ENCODE assay signal across 28 mouse cellular contexts in the genomic region with DNA sequence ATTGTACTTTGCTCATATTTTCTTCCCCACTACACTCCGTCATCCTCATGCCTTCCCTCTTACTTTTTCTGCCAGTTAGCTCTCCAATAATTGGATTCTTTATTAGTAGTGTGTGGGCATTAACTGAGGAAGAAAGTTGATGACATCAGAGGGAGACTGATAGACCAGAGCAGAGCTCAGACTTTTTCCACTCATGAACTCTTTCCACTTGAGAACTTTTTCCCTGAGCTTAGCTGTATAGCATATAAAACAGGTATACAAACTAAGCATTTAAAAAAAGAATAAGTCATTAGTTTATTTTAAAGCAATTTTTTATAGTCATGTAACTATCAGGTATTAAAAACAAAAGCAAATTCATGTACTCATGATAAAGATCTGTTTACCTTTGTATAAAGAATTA.
"Had no signal": no experiment of that assay in that cellular context is flagged by ENCODE, and none has a peak within 500 bp of the region (broad histone marks: within the 10 kb centered on the region; RNA-seq: fewer than 3 reads in every experiment).

No protein-coding gene starts in this region.

- H3K9ac ChIP-seq: embryonic facial prominence, embryonic 12.5 days; embryonic facial prominence, embryonic 13.5 days; embryonic facial prominence, embryonic 15.5 days; forebrain, embryonic 12.5 days; forebrain, embryonic 13.5 days; forebrain, embryonic 15.5 days; forebrain, postnatal 0 days had no signal

- H3K36me3 ChIP-seq: embryonic facial prominence, embryonic 15.5 days; forebrain, embryonic 15.5 days had no signal

- H3K27me3 ChIP-seq: embryonic facial prominence, embryonic 12.5 days; embryonic facial prominence, embryonic 13.5 days; embryonic facial prominence, embryonic 15.5 days; forebrain, embryonic 12.5 days; forebrain, embryonic 13.5 days; forebrain, embryonic 15.5 days had no signal

- H3K9me3 ChIP-seq: embryonic facial prominence, embryonic 10.5 days; embryonic facial prominence, embryonic 12.5 days; embryonic facial prominence, embryonic 13.5 days; embryonic facial prominence, embryonic 15.5 days; forebrain, embryonic 10.5 days; forebrain, embryonic 12.5 days; forebrain, embryonic 13.5 days; forebrain, embryonic 15.5 days had no signal

- ATAC-seq: forebrain, embryonic 13.5 days; forebrain, embryonic 14.5 days; forebrain, embryonic 15.5 days; forebrain, embryonic 16.5 days; forebrain, postnatal 0 days had no signal

- H3K4me2 ChIP-seq: embryonic facial prominence, embryonic 12.5 days; embryonic facial prominence, embryonic 13.5 days; embryonic facial prominence, embryonic 15.5 days; forebrain, embryonic 12.5 days; forebrain, embryonic 13.5 days; forebrain, embryonic 15.5 days had no signal

- H3K4me3 ChIP-seq: embryonic facial prominence, embryonic 10.5 days; embryonic facial prominence, embryonic 12.5 days; embryonic facial prominence, embryonic 13.5 days; embryonic facial prominence, embryonic 15.5 days; erythroblast, embryonic 14.5 days; forebrain, embryonic 10.5 days; forebrain, embryonic 12.5 days; forebrain, embryonic 13.5 days; forebrain, embryonic 15.5 days; gastrocnemius, adult 2 months; heart, adult 2 months had no signal

- DNase-seq: cerebellum, adult 8-10 months; cerebellum, adult 9-10 months; cerebellum, adult 9-11 months; cerebellum, postnatal 10 days; cerebellum, postnatal 14 days; cerebellum, postnatal 25 days; cerebellum, postnatal 36 days; embryo, embryonic 11 days; forebrain, postnatal 0 days; gastrocnemius, adult 2 months; gastrocnemius, postnatal 10 days; gastrocnemius, postnatal 14 days; gastrocnemius, postnatal 25 days; gastrocnemius, postnatal 36 days; heart, adult 11 months; heart, adult 18-20 months; heart, adult 2 months had no signal

- H3K27ac ChIP-seq: embryonic facial prominence, embryonic 10.5 days; embryonic facial prominence, embryonic 12.5 days; embryonic facial prominence, embryonic 13.5 days; embryonic facial prominence, embryonic 15.5 days; forebrain, embryonic 10.5 days; forebrain, embryonic 12.5 days; forebrain, embryonic 13.5 days; forebrain, embryonic 15.5 days; gastrocnemius, adult 2 months; heart, adult 2 months had no signal
